Mouse (Mus musculus): ENCODE results near the gene Trim29. TPM values are rescaled to one million over a fixed set of nuclear protein-coding genes. Genes with fewer than 3 reads are reported as not detected.

Gene Trim29
- polyA plus RNA-seq (2015; fragmentation: Nextera tagmentation; extraction: Ambion mirVana) = 6.5 TPM in 1 of 2 replicates, not detected in the other

GRCm38 (mm10) chr9:43310538-43310937, at the start of gene Trim29:
TSS of gene Trim29 (plus strand) at chr9:43310848.

Other genes with a start within 250 kb of the Trim29 start
- gene Arhgef12, start 203.6 kb upstream of the Trim29 start, polyA plus RNA-seq (2015; fragmentation: Nextera tagmentation; extraction: Ambion mirVana) = 4.9 and 5.4 TPM in 2 replicates
- 1.5 and 1.6 TPM in 2 replicates for gene Tmem136, start 194.3 kb upstream of the Trim29 start, polyA plus RNA-seq (2015; fragmentation: Nextera tagmentation; extraction: Ambion mirVana)
- 0.13 and 1.2 TPM in 2 replicates for gene Pou2f3, start 100.5 kb upstream of the Trim29 start, polyA plus RNA-seq (2015; fragmentation: Nextera tagmentation; extraction: Ambion mirVana)
- gene Oaf, start 70.9 kb upstream of the Trim29 start, polyA plus RNA-seq (2015; fragmentation: Nextera tagmentation; extraction: Ambion mirVana) = 35.1 and 42.7 TPM in 2 replicates

All from skeletal muscle tissue, postnatal 0 days (tissue).